Mouse (Mus musculus) frontal cortex, postnatal 10 days (tissue): ENCODE results near the gene Cxcr3.

ENCODE experiments used
- DNase-seq, 2 experiments: peaks; one replicate each; pipeline ENCODE4 v3.0.0; 2022; ENCODE audit warnings: low spot score in 2 of 2, mixed read lengths in 1 of 2

The Cxcr3 gene

DNA sequence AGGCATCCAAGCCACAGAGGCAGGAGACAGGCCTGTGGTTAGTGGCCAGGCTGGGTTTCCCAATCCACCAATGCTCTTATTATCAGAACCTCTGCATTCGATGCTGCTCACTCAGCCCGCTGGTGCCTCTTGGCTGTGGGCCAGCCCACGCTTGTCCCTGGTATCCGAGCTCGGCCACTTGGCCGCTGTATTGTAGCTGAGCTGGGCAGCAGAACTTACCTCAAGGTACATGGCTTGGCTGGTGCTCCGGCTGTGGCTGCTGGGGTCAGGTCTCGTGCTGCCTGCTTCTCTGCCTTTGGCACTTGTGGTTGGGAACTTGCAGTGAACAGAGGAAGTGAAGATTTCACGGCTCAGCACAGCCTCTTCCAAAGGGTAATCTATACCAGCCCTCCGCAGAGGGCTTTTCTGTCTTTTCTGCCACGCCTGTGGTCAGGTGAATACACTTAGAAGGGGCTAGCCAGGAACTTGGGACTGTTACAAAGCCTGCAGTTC lies at the start of gene Cxcr3:
TSS of gene Cxcr3 (minus strand) at position 442 of the 492 bp plus-strand sequence.
- peak in 1 of 2 experiments; percentile 11 for DNase-seq

DNA sequence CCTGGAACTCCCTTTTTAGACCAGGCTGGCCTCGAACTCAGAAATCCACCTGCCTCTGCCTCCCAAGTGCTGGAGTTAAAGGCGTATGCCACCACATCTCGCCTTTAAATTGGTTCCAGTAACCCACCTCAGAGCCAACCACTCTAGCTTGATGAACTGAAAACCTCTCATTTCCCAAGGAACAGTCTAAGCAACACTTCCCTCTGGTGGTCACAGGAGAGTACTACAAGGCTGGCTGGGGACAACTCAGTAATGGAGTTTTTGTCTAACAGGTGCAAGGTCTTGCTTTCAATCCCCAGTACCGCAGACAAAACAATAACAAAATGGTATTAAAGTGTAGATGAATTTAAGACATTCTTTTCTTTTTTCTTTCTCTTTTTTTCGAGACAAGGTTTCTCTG lies 38.0 kb upstream of the Cxcr3 start:
- peak in 1 of 2 experiments; percentile 43 for DNase-seq

DNA sequence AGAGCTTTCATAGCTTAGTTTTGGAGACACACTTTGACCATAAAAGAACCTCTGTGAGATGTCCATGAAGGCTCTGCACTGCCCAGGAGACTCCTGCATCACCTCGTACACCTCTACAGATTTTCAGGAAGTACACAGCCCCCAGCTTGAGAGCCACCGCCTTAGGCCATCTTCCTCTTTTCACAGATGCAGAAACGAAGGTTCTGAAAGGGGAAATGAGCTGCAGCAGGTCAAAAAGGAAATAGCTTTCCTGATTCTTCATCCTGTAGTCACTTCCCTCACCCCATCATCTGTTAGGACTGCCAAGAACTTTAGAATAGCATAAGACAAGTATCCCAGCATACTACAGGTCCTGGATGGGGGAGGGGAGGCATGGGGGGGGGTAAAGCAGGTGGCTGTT lies 36.2 kb upstream of the Cxcr3 start:
- no peak for DNase-seq

DNA sequence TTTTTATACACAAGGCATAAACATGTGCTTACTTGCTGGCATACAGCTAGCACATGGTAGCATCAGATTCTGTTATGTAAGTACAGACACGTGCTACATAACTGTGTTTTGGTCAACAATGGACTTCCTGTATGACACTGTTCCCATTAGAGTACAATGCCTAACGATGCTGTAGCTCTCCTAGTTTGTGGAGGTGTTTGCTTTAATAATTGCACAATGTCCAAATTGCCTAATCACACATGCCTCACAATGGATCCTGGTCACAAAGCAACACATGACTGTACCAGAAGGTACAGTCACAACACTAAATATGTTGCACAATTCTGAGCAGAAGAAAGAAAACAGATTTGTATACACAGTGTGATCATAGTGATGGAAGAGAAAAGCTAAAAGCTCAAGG lies 35.4 kb upstream of the Cxcr3 start:
- DNase-seq = no peak

DNA sequence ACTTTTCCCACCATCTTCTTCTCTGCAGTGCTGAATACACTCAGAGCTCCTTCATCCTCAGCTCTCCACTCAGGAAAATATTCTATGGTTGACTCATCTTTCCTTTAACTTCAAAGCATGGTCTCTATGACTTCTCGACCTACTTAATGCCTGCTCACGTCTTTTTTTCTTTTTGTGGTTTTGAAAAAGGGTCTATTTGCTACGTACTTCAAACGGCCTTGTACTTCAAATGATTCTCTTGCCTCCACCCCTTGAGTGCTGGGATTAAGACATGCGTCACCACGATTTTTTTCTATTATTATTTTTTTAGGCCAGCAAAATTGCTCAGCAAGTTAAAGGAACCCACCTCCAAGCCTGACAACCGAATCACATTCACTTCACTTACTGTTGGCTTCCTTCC lies 33.2 kb upstream of the Cxcr3 start:
- no peak for DNase-seq

DNA sequence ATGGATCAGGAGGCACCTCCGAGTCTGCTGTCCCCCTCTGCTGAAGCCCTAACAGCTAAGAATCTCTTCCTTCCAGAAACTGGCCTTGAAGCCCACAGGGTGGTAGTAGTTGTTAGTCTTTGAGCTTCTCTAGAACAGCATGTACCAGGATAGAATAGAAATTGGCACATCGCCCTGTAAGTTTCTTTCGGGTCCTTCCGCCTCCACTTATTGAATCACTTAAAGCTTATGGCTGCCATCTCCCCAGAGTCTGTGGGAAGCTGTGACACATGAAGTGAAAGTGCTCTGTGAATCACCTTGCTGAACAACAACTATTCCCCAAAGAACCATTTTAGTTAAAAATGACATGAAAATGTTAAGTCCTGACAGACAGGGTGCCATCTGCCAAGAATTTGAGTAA lies 31.0 kb upstream of the Cxcr3 start:
- DNase-seq = peak in 1 of 2 experiments; percentile 20

DNA sequence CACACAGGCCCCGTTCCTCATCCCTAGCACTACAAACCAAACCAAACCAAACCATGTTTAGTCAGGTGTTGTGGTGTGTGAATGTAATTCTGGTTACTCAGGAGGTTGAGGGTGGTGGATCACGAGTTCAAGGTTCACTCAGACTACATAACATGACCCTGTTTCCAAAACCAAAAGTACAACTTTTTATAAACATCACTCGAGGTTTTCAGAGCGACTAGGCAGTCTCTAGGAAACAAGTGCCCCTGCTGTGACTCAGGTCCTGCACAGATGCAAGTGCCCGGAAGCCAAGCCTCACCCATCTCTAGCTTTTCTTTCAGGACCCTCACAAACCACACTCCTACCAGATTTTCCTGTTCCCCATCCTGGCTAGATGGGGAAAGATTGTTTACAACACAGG lies 30.6 kb upstream of the Cxcr3 start:
- DNase-seq = no peak

DNA sequence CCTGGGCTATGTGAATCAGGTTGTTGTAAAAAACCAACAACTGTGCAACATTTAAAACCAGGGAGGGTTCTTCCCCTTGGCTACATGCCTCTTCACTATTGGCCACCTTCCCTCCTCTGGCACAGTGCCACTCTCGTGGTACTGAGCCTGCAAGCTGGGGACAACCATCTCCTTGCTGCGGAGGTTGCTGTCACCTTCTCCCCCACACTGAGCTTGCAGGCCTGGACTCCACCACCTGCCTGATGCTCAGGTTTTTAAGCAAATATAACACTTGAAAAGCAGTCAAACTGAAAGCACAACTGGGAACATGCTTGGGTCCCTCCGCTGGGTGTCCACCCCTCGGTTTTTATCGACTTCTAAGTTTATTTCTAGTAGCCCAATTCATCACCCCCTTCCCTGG lies 20.4 kb upstream of the Cxcr3 start:
- no peak for DNase-seq

DNA sequence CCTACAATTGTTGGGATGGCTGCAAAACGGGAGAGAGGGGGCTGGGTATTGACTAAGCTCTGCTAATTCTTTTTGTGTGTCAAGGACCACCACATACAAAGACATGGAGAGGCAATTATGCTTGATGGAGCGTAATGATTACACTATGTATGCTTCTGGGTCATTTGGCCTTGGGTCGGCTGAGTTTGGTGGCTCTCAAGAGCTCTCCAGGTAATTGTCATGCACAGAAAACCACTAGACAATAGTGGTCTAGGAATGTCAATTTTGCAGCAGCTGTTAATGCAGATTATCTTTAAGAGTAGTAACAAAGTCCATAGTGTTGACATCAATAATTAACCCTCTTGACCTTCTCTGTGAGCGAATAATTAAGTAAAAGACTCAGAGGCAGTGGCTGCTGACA lies 16.1 kb upstream of the Cxcr3 start:
- DNase-seq = no peak

DNA sequence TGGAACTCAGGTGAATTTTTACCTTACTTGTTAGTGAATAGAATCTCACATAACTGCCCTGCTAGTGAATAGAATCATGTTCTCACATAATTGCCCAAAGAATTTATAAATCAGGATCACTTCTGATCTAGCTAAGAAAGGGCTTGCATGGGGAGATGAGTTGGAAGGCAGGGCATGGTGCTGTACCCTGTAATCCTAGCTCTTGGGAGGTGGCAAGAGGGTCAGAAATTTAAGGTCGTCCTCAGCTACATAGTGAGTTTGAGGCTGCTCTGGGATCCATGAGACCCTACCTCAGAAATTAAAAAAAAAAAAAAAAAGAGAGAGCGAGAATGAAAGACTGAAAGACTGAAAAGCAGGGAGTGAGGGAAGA lies 7.0 kb upstream of the Cxcr3 start:
- no peak for DNase-seq

DNA sequence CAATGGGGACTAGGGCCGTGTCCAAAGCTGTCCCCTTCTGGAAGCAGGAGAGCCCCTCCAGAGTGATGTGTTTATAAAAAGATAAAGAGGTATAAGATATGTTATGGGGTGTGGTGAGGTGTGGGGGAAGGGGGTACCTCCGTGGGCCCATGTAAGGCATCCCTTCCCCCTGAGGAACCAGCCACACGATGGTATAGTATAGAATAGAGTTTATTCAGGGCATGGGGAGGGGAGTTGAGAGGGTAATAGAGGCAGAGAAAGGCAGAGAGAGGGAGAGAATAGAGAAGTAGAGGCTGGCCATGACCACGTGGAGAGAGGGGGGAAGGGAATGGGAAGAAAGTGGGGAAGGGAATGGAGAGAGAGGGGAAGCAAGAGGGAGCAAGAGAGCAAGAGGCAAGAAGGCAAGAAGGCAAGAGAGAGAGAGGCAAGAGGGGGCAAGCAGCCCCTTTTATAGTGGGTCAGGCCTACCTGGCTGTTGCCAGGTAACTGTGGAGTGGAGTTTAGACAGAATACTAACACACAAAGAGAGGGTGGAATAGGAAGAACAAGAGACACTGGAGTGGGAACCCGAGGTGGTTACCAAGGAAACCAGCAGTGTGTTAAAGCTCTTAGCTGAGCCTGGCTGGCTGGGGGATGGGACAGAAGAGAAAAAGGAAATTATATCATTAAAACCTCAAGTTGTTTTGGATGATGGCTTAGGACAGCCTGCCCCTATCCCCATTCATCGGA lies 6.4 kb upstream of the Cxcr3 start:
- DNase-seq = peak; percentile 23 to 28

DNA sequence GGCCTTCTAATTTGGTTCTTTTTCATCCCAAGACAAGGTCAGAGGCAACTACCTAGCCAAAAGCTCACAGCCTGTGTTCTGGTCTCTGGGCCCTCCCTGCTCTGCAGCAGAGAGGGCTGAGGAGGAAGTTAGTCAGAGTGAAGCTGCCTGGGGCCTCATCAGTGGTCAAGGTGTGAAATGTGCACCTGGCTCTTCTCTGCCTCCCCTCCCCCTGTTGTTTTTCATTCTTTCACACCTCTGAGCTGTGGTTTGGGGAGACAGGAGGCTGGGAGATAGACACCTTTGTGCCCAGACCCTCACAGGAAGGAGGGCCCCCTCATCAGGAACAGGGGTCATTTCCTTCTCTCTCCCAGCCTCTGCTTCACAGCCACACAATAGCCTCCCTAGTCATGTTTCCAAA lies 3.1 kb upstream of the Cxcr3 start:
- DNase-seq = no peak

DNA sequence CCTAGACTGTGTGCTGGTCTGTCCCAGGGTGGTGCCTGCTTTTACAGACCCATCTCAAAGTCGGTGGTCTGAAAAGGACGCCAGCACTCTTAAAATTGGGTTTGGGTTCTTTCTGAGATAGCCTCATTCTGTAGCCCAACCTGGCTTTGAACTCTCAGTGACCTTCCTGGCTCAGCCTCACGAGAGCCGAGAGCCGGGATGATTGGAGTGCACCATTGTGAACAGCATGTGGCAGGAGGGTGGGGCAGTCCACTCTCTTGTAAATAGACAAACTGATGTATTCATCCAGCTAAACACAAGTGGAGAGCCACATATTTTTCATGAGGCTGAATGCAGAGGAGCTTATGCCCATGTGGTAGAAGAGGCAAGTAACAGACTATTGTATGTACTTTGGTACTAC lies 912 bp upstream of the Cxcr3 start:
- no peak for DNase-seq

DNA sequence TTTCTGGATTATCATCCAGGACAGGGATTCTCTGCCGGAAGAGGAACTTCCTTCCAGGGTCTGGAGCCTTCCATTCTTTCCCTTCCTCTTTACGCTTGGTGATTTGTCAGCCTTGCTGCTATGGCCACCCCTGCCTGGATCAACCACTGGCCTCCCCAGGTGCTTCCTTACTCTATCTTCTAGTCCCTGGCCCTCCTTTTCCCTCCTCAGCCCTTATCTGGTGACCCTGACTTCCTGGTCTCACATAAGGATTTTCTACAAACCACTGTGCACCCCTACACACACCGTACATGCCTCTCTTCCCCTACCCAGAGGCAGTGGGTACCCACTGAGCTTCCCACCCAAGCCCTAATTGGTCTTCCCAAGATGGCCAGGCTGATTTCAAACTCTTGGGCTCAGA lies 781 bp downstream of the Cxcr3 start:
- no peak for DNase-seq

DNA sequence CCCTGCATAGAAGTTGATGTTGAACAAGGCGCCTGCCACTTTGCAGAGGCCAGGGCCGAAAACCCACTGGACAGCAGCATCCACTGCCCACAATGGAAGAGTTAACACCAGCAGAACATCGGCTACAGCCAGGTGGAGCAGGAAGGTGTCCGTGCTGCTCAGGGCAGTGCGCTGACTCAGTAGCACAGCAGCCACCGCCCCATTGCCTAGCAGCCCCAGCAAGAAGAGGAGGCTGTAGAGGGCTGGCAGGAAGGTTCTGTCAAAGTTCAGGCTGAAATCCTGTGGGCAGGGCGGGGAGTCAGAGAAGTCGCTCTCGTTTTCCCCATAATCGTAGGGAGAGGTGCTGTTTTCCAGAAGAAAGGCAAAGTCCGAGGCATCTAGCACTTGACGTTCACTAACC lies 1.4 kb downstream of the Cxcr3 start:
- no peak for DNase-seq

DNA sequence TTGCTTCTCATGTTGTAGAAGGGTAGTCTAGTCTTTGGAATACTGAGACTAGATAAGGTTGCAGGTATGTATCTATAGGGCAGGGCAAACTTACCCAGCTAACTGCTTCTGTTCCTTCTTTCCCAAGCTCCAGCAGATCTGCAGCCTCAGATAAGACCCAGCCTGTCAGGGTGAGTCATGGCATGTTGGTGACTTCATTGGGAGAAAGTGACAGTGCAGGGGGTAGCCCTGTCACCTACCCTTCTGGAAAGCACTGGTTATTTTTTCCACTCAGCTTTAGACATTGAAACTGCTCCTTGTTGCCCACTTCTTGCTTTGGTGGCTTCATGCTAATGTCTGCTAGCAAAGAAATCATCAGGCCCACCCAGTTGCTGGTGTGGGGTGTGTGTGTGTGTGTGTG lies 4.1 kb downstream of the Cxcr3 start:
- DNase-seq = no peak

DNA sequence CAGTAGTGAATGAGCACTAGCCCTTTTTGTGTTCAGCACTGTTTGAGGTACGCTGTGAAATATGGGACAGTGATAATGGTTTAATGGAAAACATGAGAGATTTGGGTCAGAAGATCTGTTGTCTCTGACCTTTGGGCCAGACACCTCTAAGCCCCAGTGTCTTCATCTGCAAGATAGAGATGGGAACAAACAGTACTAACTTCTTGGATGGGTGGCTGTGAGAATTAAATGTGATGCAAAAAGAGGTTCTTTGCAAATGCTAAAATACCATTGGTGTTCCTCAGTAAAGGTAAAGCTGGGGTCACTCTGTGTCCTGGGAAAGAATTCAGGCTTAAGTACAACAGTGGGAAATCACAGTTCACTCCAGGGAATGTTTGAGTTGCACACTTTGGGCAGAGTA lies 13.7 kb downstream of the Cxcr3 start:
- DNase-seq = no peak

DNA sequence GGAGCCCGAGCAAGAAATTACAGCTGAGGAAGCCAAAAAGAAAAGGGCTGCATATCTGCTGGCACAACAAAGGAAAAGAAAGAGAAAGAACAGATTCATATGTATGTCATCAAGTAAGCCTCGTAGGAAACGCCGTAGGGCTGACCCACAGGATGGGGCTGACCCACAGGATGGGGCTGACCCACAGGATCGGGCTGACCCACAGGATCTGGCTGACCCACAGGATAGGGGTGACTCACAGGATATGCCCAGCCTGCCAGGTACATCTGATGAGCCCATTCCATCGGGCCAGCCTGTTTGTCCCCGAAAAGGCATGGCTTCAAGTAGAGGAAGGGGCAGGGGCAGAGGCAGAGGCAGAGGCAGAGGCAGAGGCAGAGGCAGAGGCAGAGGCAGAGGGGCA lies 29.0 kb downstream of the Cxcr3 start:
- no peak for DNase-seq

DNA sequence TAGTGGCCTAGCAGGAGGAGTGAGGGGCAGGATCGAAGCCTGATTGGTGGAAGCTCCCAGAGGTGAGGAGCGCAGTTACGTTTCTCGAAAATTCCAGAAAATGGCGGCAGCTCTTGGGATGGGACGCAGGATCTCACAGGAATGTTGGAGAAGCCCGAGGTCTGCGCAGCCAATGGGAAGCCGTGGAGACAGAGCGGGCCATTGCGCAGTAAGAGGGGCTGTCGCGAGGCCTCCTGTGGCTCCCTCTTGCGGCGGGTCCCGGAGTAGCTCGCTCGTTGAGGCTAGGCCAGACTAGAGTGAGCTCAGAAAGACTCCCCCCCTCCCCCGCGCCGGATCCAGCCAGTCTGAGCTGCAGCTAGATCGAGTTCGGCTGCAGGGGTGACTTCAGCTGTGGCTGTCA lies 35.8 kb downstream of the Cxcr3 start:
- DNase-seq = no peak

DNA sequence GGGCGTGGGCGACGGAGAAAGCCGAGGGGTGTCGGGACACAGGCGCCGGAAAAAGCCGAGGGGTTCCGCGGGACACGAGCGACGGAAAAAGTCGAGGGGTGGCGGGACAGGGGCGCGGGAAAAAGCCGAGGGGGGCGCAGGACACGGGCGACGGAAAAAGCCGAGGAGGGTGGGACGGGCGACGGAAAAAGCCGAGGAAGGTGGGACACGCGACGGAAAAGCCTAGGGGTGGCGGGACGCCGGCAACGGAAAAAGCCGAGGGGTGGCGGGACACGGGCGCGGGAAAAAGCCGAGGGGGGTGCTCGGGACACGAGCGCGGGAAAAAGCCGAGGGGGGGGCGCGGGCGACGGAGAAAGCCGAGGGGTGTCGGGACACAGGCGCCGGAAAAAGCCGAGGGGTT lies 36.5 kb downstream of the Cxcr3 start:
- DNase-seq = no peak

DNA sequence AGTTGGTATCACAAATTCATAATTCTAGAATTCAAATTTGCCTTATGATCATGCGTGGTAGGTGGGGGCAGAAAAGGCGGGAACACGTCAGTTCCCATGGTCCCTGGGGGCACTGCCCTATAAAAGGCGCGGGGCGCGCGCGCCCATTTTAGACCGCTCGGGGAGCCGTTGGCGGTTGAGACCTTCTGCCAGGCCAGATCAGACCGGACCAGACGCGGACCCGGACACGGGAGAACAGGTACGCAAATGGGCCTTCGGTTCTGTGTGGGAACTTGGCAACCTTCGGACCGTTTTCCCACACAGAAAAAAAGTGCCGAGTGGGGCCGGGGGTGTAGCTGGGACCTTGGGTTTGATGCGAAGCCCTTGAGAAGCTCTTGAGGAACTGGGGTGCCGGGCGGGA lies 38.4 kb downstream of the Cxcr3 start:
- no peak for DNase-seq
